Mouse (Mus musculus): ENCODE measurements at regions not wholly inside any gene's neighbourhood (a gene's known extent, or its start where the extent isn't known, plus 50 kb on each side); places are given as distances from the start of the nearest gene placed in this dataset.

GRCm38 (mm10) chr15:62908379-62908778, 936.6 kb downstream of the Gsdmc2 start:
- no peak for ATAC-seq (ENCODE audit: poor library complexity, severe bottlenecking)

- no peak for ATAC-seq (ENCODE audit: poor library complexity, severe bottlenecking)
Measured at GRCm38 (mm10) chr15:62907181-62907580, 937.8 kb downstream of the Gsdmc2 start.

GRCm38 (mm10) chr15:62903047-62903822, 941.7 kb downstream of the Gsdmc2 start:
- no peak for ATAC-seq (ENCODE audit: poor library complexity, severe bottlenecking)

GRCm38 (mm10) chr15:62901955-62902354, 943.0 kb downstream of the Gsdmc2 start:
- ATAC-seq (ENCODE audit: poor library complexity, severe bottlenecking) = no peak

GRCm38 (mm10) chr15:62889798-62890197, 955.2 kb downstream of the Gsdmc2 start:
- no peak for ATAC-seq (ENCODE audit: poor library complexity, severe bottlenecking)

- ATAC-seq (ENCODE audit: poor library complexity, severe bottlenecking) = peak; percentile 45
Measured at GRCm38 (mm10) chr15:62885331-62885730, 959.6 kb downstream of the Gsdmc2 start.

GRCm38 (mm10) chr15:62871082-62871766, 973.8 kb downstream of the Gsdmc2 start:
- ATAC-seq (ENCODE audit: poor library complexity, severe bottlenecking) = peak; percentile 89

GRCm38 (mm10) chr15:62862574-62862973, 982.4 kb downstream of the Gsdmc2 start:
- ATAC-seq (ENCODE audit: poor library complexity, severe bottlenecking) = no peak

DNA sequence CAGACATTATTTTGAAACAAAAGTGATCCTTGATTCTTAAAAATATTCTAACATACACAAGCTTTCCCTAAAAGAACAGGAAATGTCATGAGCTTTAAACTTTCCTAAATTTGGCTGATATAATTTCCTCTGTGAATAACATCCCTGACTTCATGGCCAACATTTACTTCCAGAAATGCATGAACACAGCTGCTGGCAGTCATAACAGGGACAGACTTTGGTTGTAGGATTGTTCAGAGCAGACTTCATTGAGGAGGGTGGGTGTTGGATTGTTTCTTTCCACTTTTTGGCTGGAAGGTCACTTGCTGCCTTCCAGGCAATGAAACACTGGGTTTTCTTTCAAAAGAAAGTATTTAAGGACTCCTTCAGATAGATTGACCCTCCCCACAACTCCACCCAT, 983.6 kb downstream of the Gsdmc2 start:
- ATAC-seq (ENCODE audit: poor library complexity, severe bottlenecking) = no peak

- no peak for ATAC-seq (ENCODE audit: poor library complexity, severe bottlenecking)
Measured at GRCm38 (mm10) chr15:62849326-62849725, 995.7 kb downstream of the Gsdmc2 start.

- no peak for ATAC-seq (ENCODE audit: poor library complexity, severe bottlenecking)
Measured at GRCm38 (mm10) chr15:62845884-62846283, 999.1 kb downstream of the Gsdmc2 start.

DNA sequence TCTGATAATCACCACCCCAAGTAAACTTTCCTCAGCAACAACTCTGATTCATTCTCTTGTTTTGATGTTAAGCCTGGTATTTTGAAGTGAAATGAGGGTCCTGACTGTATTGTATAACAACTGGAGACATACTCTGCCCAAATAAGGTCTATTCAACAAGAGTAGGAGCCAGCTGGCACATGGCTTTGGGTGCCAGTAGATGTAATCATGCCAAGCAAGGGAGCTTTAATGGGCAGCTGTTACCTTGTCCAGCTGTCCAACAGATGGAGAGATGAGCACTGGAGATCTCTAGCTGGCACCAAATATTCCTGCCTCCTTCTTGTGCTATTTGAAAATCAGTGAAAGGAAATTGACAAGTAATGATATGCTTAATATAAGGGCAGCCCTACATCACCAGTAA, 1019.4 kb downstream of the Gsdmc2 start:
- ATAC-seq (ENCODE audit: poor library complexity, severe bottlenecking) = no peak

- ATAC-seq (ENCODE audit: poor library complexity, severe bottlenecking) = peak; percentile 70
Measured at GRCm38 (mm10) chr15:62823861-62824518, 1021.0 kb downstream of the Gsdmc2 start.

GRCm38 (mm10) chr15:62822305-62822704, 1022.7 kb downstream of the Gsdmc2 start:
- ATAC-seq (ENCODE audit: poor library complexity, severe bottlenecking) = peak; percentile 70

DNA sequence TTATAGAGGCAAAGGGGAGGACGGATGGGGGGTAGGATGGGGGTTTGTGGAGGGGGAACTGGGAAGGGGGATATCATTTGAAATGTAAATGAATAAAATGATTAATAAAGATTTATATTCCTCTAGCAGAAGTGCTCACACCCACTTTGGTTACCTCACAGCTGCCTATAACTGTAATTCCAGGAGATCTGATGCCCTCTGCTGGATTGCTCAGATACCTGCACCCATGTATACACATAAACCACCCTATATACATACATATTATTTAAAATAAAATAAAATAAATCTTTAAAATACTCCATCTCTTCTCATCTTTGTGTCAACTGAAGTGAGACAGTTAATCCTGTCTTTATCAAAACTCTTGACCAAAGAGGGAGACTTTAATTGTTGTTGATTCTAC, 1031.9 kb downstream of the Gsdmc2 start:
- ATAC-seq (ENCODE audit: poor library complexity, severe bottlenecking) = no peak

DNA sequence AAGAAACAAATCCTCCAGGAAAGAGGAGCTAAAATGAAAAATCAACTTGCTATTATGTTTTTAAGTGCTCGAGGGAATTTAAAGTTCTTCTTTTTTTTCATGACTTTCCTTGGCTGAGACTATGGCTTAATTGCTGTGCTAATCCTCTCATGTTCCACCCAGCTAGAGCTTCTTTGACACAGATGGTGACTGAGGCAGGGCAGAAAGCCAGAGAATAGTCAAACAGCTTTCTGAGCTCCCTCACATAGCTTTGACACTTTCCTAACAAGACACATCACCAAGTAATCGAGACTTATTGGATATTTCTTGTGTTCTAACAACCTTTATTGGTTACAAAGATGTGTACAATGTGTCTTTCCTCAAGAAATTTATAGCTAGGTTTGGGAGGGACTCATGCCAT, 1033.0 kb downstream of the Gsdmc2 start:
- no peak for ATAC-seq (ENCODE audit: poor library complexity, severe bottlenecking)

DNA sequence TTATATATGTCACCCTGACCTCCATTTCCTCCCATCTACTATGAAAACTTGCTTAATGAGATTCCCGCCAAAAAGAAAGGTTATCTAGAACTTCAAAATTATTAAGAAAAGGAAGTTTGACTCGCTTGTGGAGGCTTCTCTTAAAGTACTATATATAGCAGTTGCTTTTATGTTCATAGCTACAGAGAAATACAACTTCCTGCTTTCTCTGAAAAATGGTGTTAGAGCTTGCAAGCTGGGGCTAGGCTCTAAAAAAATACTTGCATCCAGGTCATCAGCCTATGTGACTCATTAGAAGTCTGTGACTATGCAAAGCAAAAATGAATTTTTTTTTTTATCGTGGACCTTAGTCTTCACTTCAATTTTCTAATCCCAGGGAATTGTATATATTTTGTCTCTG, 1035.7 kb downstream of the Gsdmc2 start:
- no peak for ATAC-seq (ENCODE audit: poor library complexity, severe bottlenecking)

DNA sequence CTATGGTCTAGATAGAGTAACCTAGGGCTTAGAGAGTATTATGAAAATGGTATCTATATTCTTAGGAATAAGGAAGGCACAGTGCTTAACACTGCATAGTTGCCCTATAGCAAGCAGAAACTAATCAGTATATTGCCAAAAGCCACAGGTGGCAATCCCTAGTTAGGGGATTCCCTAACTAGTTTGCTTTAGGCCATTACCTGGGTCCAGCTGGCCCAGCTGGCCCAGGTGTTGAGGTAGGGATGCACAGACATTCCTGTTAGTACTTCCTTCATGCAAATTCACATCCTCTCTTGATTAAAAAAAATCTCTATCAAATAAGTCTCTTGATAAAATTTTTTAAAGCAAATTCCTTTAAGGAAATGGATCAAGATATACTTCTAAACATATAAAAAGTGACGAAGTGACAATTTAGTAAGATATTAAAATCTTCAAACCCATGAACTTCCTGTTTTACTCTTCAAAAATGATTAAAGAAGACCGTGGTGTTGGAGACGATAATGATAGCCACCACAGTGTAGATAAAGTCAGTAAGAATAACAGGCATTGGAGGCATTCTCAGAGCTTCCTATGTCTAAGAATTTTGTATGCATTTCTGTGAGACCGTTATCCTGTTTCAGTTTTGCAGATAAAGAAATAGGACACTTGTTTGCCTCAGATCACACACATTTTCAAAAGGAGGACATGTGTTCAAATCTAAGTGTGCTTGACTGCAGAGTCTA, 1036.7 kb downstream of the Gsdmc2 start:
- no peak for ATAC-seq (ENCODE audit: poor library complexity, severe bottlenecking)

GRCm38 (mm10) chr15:62807364-62807763, 1037.6 kb downstream of the Gsdmc2 start:
- no peak for ATAC-seq (ENCODE audit: poor library complexity, severe bottlenecking)

DNA sequence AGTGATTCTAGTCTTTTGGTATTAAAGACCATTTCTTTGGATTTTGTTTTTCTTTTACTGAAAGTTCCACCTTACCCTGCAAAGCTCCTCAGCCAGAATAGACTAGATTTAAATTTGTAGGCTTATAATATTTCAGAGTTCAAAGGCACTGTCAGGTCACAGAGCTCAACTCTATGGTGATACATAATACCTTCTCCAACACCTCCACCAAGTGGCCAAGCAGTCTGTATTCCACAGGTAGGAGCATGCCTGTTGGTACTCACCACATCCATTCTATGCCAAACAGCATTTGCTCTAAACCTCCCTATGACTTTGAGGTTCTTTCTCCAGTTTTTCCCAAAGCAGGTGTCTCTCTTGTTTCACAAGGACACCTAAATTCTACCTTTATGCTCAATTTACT, 1042.2 kb downstream of the Gsdmc2 start:
- ATAC-seq (ENCODE audit: poor library complexity, severe bottlenecking) = no peak

GRCm38 (mm10) chr15:62798731-62799130, 1046.2 kb downstream of the Gsdmc2 start:
- ATAC-seq (ENCODE audit: poor library complexity, severe bottlenecking) = no peak
